Mouse (Mus musculus) midbrain, embryonic 12.5 days (tissue): ENCODE results near the gene Lurap1l. TPM values are rescaled to one million over a fixed set of nuclear protein-coding genes. Genes with fewer than 3 reads are reported as not detected.

Experiments
- ATAC-seq: fragments of 200-750 bp; cut with Nextera tagmentation; 2 replicates; pipeline ENCODE4 v1.8.0; 2017; ENCODE audit warnings: low read depth, moderate TSS enrichment, moderate library complexity; ENCODE audit not compliant: low FRiP score
- H3K27ac ChIP-seq: fragments of 300-500 bp; sonication (generic); replicated peaks from 2 replicates; pipeline ENCODE4 v1.5.1; 2016; ENCODE audit warnings: mild to moderate bottlenecking
- H3K27me3 ChIP-seq: fragments of 300-500 bp; sonication (generic); 2 replicates; pipeline ENCODE4 v1.6.1; 2016; ENCODE audit warnings: mild to moderate bottlenecking
- H3K36me3 ChIP-seq: fragments of 300-500 bp; sonication (generic); 2 replicates; pipeline ENCODE4 v1.6.1; 2016
- H3K4me1 ChIP-seq: fragments of 300-500 bp; sonication (generic); 2 replicates; pipeline ENCODE4 v1.6.1; 2016
- H3K4me2 ChIP-seq: fragments of 300-500 bp; sonication (generic); replicated peaks from 2 replicates; pipeline ENCODE4 v1.6.1; 2016; ENCODE audit warnings: mild to moderate bottlenecking, moderate library complexity
- H3K4me3 ChIP-seq: fragments of 300-500 bp; sonication (generic); 2 replicates; pipeline ENCODE4 v1.5.1; 2016; ENCODE audit warnings: mild to moderate bottlenecking
- H3K9ac ChIP-seq: fragments of 300-500 bp; sonication (generic); replicated peaks from 2 replicates; pipeline ENCODE4 v1.6.1; 2016; ENCODE audit warnings: mild to moderate bottlenecking, moderate library complexity
- H3K9me3 ChIP-seq: fragments of 300-500 bp; sonication (generic); 2 replicates; pipeline ENCODE4 v1.6.1; 2016; ENCODE audit warnings: mild to moderate bottlenecking
- WGBS: fragments of 180-500 bp; shearing (Covaris S2); methylation state at CpG from one replicate; pipeline ENCODE4 v1.1.7; 2016; 5-methylcytosine and 5-hydroxymethylcytosine counted together
- polyA plus RNA-seq: library from polyadenylated mRNA; unstranded; fragments of >200 nt; fragmentation: Nextera tagmentation; extraction: Ambion mirVana; gene quantifications from 2 replicates; pipeline ENCODE4 v1.2.1, GENCODE M21; 2016

The Lurap1l gene
- 5.3 and 5.9 TPM in 2 replicates for polyA plus RNA-seq

- Histone ChIP-seq H3K4me1 (no peaks in the 10 kb centered on the region), H3K9me3 (no peaks in the 10 kb centered on the region), H3K27ac (peak within 1 kb of the TSS; percentile 94), H3K27me3 (no peaks in the 10 kb centered on the region; the same call in 1 of the 2 replicates), H3K36me3 (no peaks in the 10 kb centered on the region), H3K9ac (peak within 1 kb of the TSS; percentile 68), H3K4me2 (peak within 1 kb of the TSS; percentile 71), H3K4me3 (peak within 1 kb of the TSS; percentile 72)
- ATAC-seq, result peak; percentile 23; the same call in 1 of the 2 replicates
- under 1% methylated on average over 10 of the region's 10 CpGs for WGBS
Measured at GRCm38 (mm10) chr4:80910481-80910870, at the start of gene Lurap1l. Gene Lurap1l, plus strand, starts transcription at chr4:80910646.

GRCm38 (mm10) chr4:80862962-80863361, 47.5 kb upstream of the Lurap1l start:
- no peak overlapping the region for H3K9ac ChIP-seq
- no peaks in the 10 kb centered on the region for H3K36me3 ChIP-seq
- H3K4me3 ChIP-seq, result no peak overlapping the region
- no peaks in the 10 kb centered on the region for H3K9me3 ChIP-seq
- ATAC-seq, result no peak
- 81% methylated on average over 9 of the region's 9 CpGs for WGBS
- no peaks in the 10 kb centered on the region for H3K27me3 ChIP-seq
- H3K4me1 ChIP-seq, result peaks cover 6% of the 10 kb centered on the region
- H3K27ac ChIP-seq, result no peak overlapping the region
- no peak overlapping the region for H3K4me2 ChIP-seq

- no peaks in the 10 kb centered on the region for H3K9me3 ChIP-seq
- H3K4me3 ChIP-seq, result no peak overlapping the region
- no peaks in the 10 kb centered on the region for H3K36me3 ChIP-seq
- no peak overlapping the region for H3K4me2 ChIP-seq
- peaks cover 6% of the 10 kb centered on the region for H3K4me1 ChIP-seq
- no peak overlapping the region for H3K9ac ChIP-seq
- H3K27ac ChIP-seq, result no peak overlapping the region
- ATAC-seq, result no peak
- WGBS, result 66% methylated on average over 7 of the region's 7 CpGs
- H3K27me3 ChIP-seq, result no peaks in the 10 kb centered on the region
Measured at GRCm38 (mm10) chr4:80863906-80864305, 46.5 kb upstream of the Lurap1l start.

GRCm38 (mm10) chr4:80864511-80864922, 45.9 kb upstream of the Lurap1l start:
- 0 out of 2 replicates have a peak overlapping the region, but pooled peaks have one; percentile 4 for H3K27ac ChIP-seq

GRCm38 (mm10) chr4:80866065-80866464, 44.4 kb upstream of the Lurap1l start:
- Histone ChIP-seq H3K9me3 (no peaks in the 10 kb centered on the region), H3K9ac (no peak overlapping the region), H3K4me2 (no peak overlapping the region), H3K4me1 (peaks cover 6% of the 10 kb centered on the region), H3K36me3 (no peaks in the 10 kb centered on the region), H3K27me3 (no peaks in the 10 kb centered on the region), H3K27ac (no peak overlapping the region), H3K4me3 (no peak overlapping the region)
- WGBS, result 29% methylated on average over 5 of the region's 5 CpGs
- 0 out of 2 replicates have a peak, but pooled peaks have one; percentile 59 for ATAC-seq

More at GRCm38 (mm10) chr4:80864511-80864922, 45.9 kb upstream of the Lurap1l start:
- peaks cover 6% of the 10 kb centered on the region for H3K4me1 ChIP-seq
- peak; percentile 93 for ATAC-seq
- H3K9me3 ChIP-seq, result no peaks in the 10 kb centered on the region
- H3K4me3 ChIP-seq, result peak overlapping the region; percentile 33
- no peaks in the 10 kb centered on the region for H3K36me3 ChIP-seq
- 1% methylated on average over 17 of the region's 17 CpGs for WGBS
- no peaks in the 10 kb centered on the region for H3K27me3 ChIP-seq
- H3K9ac ChIP-seq, result peak overlapping the region; percentile 53
- H3K4me2 ChIP-seq, result peak overlapping the region; percentile 57

GRCm38 (mm10) chr4:80869598-80869997, 40.8 kb upstream of the Lurap1l start:
- H3K4me3 ChIP-seq, result no peak overlapping the region
- no peak for ATAC-seq
- H3K9ac ChIP-seq, result no peak overlapping the region
- H3K36me3 ChIP-seq, result no peaks in the 10 kb centered on the region
- H3K4me1 ChIP-seq, result peaks cover 3% of the 10 kb centered on the region
- H3K9me3 ChIP-seq, result no peaks in the 10 kb centered on the region
- H3K27ac ChIP-seq, result no peak overlapping the region
- 65% methylated on average over 2 of the region's 2 CpGs for WGBS
- H3K4me2 ChIP-seq, result no peak overlapping the region
- H3K27me3 ChIP-seq, result no peaks in the 10 kb centered on the region

GRCm38 (mm10) chr4:80872847-80873644, 37.4 kb upstream of the Lurap1l start:
- Histone ChIP-seq H3K4me3 (no peak overlapping the region), H3K36me3 (no peaks in the 10 kb centered on the region), H3K4me2 (no peak overlapping the region), H3K9me3 (no peaks in the 10 kb centered on the region), H3K27ac (no peak overlapping the region), H3K4me1 (no peaks in the 10 kb centered on the region), H3K9ac (no peak overlapping the region), H3K27me3 (no peaks in the 10 kb centered on the region)
- 0 out of 2 replicates have a peak, but pooled peaks have one; percentile 42 for ATAC-seq
- 43% methylated on average over 6 of the region's 6 CpGs for WGBS

GRCm38 (mm10) chr4:80874121-80874859, 36.2 kb upstream of the Lurap1l start:
- H3K9me3 ChIP-seq, result no peaks in the 10 kb centered on the region
- ATAC-seq, result no peak
- no peak overlapping the region for H3K4me3 ChIP-seq
- no peak overlapping the region for H3K9ac ChIP-seq
- 60% methylated on average over 5 of the region's 5 CpGs for WGBS
- H3K27me3 ChIP-seq, result no peaks in the 10 kb centered on the region
- no peak overlapping the region for H3K27ac ChIP-seq
- H3K4me2 ChIP-seq, result no peak overlapping the region
- H3K4me1 ChIP-seq, result no peaks in the 10 kb centered on the region
- no peaks in the 10 kb centered on the region for H3K36me3 ChIP-seq

GRCm38 (mm10) chr4:80875055-80875454, 35.4 kb upstream of the Lurap1l start:
- Histone ChIP-seq H3K4me2 (no peak overlapping the region), H3K9me3 (no peaks in the 10 kb centered on the region), H3K4me1 (no peaks in the 10 kb centered on the region), H3K4me3 (no peak overlapping the region), H3K27me3 (no peaks in the 10 kb centered on the region), H3K9ac (no peak overlapping the region), H3K27ac (no peak overlapping the region), H3K36me3 (no peaks in the 10 kb centered on the region)
- ATAC-seq, result no peak
- WGBS, result 71% methylated on average over 4 of the region's 4 CpGs

GRCm38 (mm10) chr4:80881996-80882599, 28.3 kb upstream of the Lurap1l start:
- WGBS, result 88% methylated on average over 1 of the region's 1 CpGs
- Histone ChIP-seq H3K27me3 (no peaks in the 10 kb centered on the region), H3K9ac (no peak overlapping the region), H3K4me2 (no peak overlapping the region), H3K4me1 (no peaks in the 10 kb centered on the region), H3K36me3 (no peaks in the 10 kb centered on the region), H3K4me3 (no peak overlapping the region), H3K9me3 (no peaks in the 10 kb centered on the region), H3K27ac (no peak overlapping the region)
- ATAC-seq, result no peak

- Histone ChIP-seq H3K4me1 (no peaks in the 10 kb centered on the region), H3K27me3 (no peaks in the 10 kb centered on the region), H3K9me3 (no peaks in the 10 kb centered on the region), H3K27ac (no peak overlapping the region), H3K9ac (no peak overlapping the region), H3K4me2 (no peak overlapping the region), H3K4me3 (no peak overlapping the region), H3K36me3 (no peaks in the 10 kb centered on the region)
- whole genome bisulfite sequencing, result 88% methylated on average over 4 of the region's 4 CpGs
- no peak for ATAC-seq
Measured at GRCm38 (mm10) chr4:80886631-80887030, 23.8 kb upstream of the Lurap1l start.

- Histone ChIP-seq H3K9me3 (no peaks in the 10 kb centered on the region), H3K4me3 (no peak overlapping the region), H3K9ac (no peak overlapping the region), H3K4me2 (no peak overlapping the region), H3K36me3 (no peaks in the 10 kb centered on the region), H3K27me3 (no peaks in the 10 kb centered on the region), H3K4me1 (0 out of 2 replicates have a peak, but pooled peaks cover 4% of the 10 kb centered on the region), H3K27ac (no peak overlapping the region)
- WGBS, result 94% methylated on average over 6 of the region's 6 CpGs
- ATAC-seq, result no peak
Measured at GRCm38 (mm10) chr4:80891004-80891403, 19.4 kb upstream of the Lurap1l start.
